Mouse (Mus musculus) intestine, embryonic 15.5 days (tissue): ENCODE measurements around the gene Olfr329-ps. TPM values are rescaled to one million over a fixed set of nuclear protein-coding genes. Genes with fewer than 3 reads are reported as not detected.

Experiments used
- ATAC-seq: fragments of 200-750 bp; cut with Nextera tagmentation; 2 replicates; pipeline ENCODE4 v1.8.0; 2017; ENCODE audit warnings: moderate TSS enrichment, moderate library complexity
- H3K27ac ChIP-seq: fragments of 300-500 bp; sonication (generic); 2 replicates; pipeline ENCODE4 v1.5.1; 2015; ENCODE audit warnings: mild to moderate bottlenecking, inconsistent platforms
- H3K27me3 ChIP-seq: fragments of 300-500 bp; sonication (generic); replicated peaks from 2 replicates; pipeline ENCODE4 v1.6.1; 2015; ENCODE audit warnings: inconsistent platforms
- H3K36me3 ChIP-seq: fragments of 300-500 bp; sonication (generic); 2 replicates; pipeline ENCODE4 v1.6.1; 2015; ENCODE audit warnings: inconsistent platforms
- H3K4me1 ChIP-seq: fragments of 300-500 bp; sonication (generic); replicated peaks from 2 replicates; pipeline ENCODE4 v1.6.1; 2015; ENCODE audit warnings: inconsistent platforms
- H3K4me2 ChIP-seq: fragments of 300-500 bp; sonication (generic); replicated peaks from 2 replicates; pipeline ENCODE4 v1.6.1; 2015; ENCODE audit warnings: mild to moderate bottlenecking, inconsistent platforms
- H3K4me3 ChIP-seq: fragments of 300-500 bp; sonication (generic); replicated peaks from 2 replicates; pipeline ENCODE4 v1.5.1; 2015; ENCODE audit warnings: inconsistent platforms
- H3K9ac ChIP-seq: fragments of 300-500 bp; sonication (generic); 2 replicates; pipeline ENCODE4 v1.6.1; 2015; ENCODE audit warnings: inconsistent platforms
- H3K9me3 ChIP-seq: fragments of 300-500 bp; sonication (generic); 2 replicates; pipeline ENCODE4 v1.6.1; 2016; ENCODE audit warnings: inconsistent platforms
- WGBS: fragments of 180-500 bp; shearing (Covaris S2); methylation state at CpG from one replicate; pipeline ENCODE4 v1.1.7; 2015; 5-methylcytosine and 5-hydroxymethylcytosine counted together
- polyA plus RNA-seq: library from polyadenylated mRNA; unstranded; fragments of >200 nt; fragmentation: Nextera tagmentation; extraction: Ambion mirVana; gene quantifications from 2 replicates; pipeline ENCODE4 v1.2.1, GENCODE M21; 2015

Olfr329-ps gene
- polyA plus RNA-seq, 1 experiment from 2014 or later: not detected

GRCm38 (mm10) chr11:58499290-58499689 is 46.9 kb downstream of the Olfr329-ps start:
- WGBS: 31% methylated on average over 3 of the region's 3 CpGs
- no peak overlapping the region for H3K4me2 ChIP-seq
- H3K36me3 ChIP-seq: no peaks in the 10 kb centered on the region
- no peak overlapping the region for H3K27ac ChIP-seq
- no peaks in the 10 kb centered on the region for H3K4me1 ChIP-seq
- no peaks in the 10 kb centered on the region for H3K27me3 ChIP-seq
- H3K9ac ChIP-seq: no peak overlapping the region
- no peaks in the 10 kb centered on the region for H3K9me3 ChIP-seq
- H3K4me3 ChIP-seq: no peak overlapping the region
- ATAC-seq: no peak

DNA sequence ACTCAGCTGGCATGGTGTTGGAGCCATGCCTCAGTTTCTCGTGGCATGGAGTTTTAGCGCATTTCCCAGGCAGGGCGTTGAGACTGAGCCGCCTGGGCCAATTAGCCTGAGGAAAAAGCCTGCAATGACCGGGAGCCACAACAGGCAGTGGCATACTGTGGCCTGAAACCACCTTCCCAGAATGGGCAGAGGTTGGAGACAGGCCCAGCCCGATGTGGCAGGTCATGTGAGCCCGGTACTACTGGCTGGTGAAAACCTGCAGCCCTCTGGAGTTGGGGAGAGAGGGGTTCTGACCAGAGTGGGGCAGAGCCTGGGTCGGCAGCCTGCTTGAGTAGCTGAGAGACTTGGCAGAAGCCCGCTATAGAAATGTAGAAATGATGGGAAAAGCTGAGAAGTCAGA is 47.5 kb downstream of the Olfr329-ps start:
- Histone ChIP-seq H3K9ac (no peak overlapping the region), H3K36me3 (no peaks in the 10 kb centered on the region), H3K4me1 (no peaks in the 10 kb centered on the region), H3K9me3 (no peaks in the 10 kb centered on the region), H3K4me2 (no peak overlapping the region), H3K4me3 (no peak overlapping the region), H3K27me3 (no peaks in the 10 kb centered on the region), H3K27ac (no peak overlapping the region)
- 80% methylated on average over 9 of the region's 9 CpGs for WGBS
- ATAC-seq: no peak

DNA sequence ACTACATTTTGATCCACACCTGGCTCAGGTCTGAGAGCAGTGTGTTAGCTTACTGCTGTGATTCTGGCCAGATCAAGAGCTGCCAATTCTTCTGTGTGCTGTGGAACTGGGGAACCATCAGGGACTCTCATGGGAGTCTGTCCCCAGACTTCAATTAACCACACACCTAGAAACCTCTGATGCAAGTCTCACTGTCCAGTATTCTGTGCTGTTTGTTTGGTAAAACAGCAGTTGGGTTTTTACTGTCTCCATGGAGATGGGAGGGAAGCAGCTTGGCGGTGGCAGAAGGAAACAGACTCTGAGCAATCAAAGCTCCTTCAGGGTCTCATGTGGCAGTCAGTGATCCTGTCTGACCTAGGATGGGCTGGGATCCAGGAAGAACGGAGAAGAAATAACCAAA is 53.8 kb downstream of the Olfr329-ps start, which contains the start of gene Olfr332:
TSS of gene Olfr332 (minus strand) at position 101 of the 400 bp plus-strand sequence.
- no peaks in the 10 kb centered on the region for H3K4me1 ChIP-seq
- WGBS: 66% methylated on average over 2 of the region's 2 CpGs

More for the DNA sequence above, 53.8 kb downstream of the Olfr329-ps start, which contains the start of gene Olfr332:
- H3K9ac ChIP-seq: no peak within 1 kb of the TSS
- H3K4me2 ChIP-seq: no peak within 1 kb of the TSS
- H3K4me3 ChIP-seq: no peak within 1 kb of the TSS
- ATAC-seq: no peak
- H3K27ac ChIP-seq: no peak within 1 kb of the TSS
- H3K27me3 ChIP-seq: no peaks in the 10 kb centered on the region
- no peaks in the 10 kb centered on the region for H3K36me3 ChIP-seq
- no peaks in the 10 kb centered on the region for H3K9me3 ChIP-seq

Other genes starting within 250 kb of the Olfr329-ps start
- 22.1 and 23.6 TPM in 2 replicates for gene Zfp692, start 239.4 kb downstream of the Olfr329-ps start, polyA plus RNA-seq
- 37.0 and 42.7 TPM in 2 replicates for gene Zfp672, start 216.1 kb downstream of the Olfr329-ps start, polyA plus RNA-seq
- 28.5 and 28.6 TPM in 2 replicates for gene Sh3bp5l, start 215.7 kb downstream of the Olfr329-ps start, polyA plus RNA-seq
- 874 and 977 TPM in 2 replicates for gene Lypd8, start 167.4 kb downstream of the Olfr329-ps start, polyA plus RNA-seq
- 0.20 TPM in 1 of 2 replicates, not detected in the other for gene 1810065E05Rik, start 125.3 kb downstream of the Olfr329-ps start, polyA plus RNA-seq
- gene Gm12253, start 113.9 kb downstream of the Olfr329-ps start, polyA plus RNA-seq: not detected in 2 replicates
- not detected in 2 replicates for gene Lypd9, start 93.5 kb downstream of the Olfr329-ps start, polyA plus RNA-seq
- gene Olfr30, start 84.2 kb downstream of the Olfr329-ps start, polyA plus RNA-seq: not detected in 2 replicates
- not detected in 2 replicates for gene Olfr332, start 53.9 kb downstream of the Olfr329-ps start, polyA plus RNA-seq
- not detected in 2 replicates for gene Olfr331, start 43.9 kb downstream of the Olfr329-ps start, polyA plus RNA-seq
- gene Olfr330, start 11.6 kb downstream of the Olfr329-ps start, polyA plus RNA-seq: not detected in 2 replicates
- 0.05 TPM in 1 of 2 replicates, not detected in the other for gene Olfr328, start 9.2 kb upstream of the Olfr329-ps start, polyA plus RNA-seq
- gene Olfr224, start 24.1 kb upstream of the Olfr329-ps start, polyA plus RNA-seq: not detected in 2 replicates
- gene Olfr325, start 31.3 kb upstream of the Olfr329-ps start, polyA plus RNA-seq: not detected in 2 replicates
- gene Olfr324, start 48.7 kb upstream of the Olfr329-ps start, polyA plus RNA-seq: not detected in 2 replicates
- 0.19 TPM in 1 of 2 replicates, not detected in the other for gene 2210407C18Rik, start 69.7 kb upstream of the Olfr329-ps start, polyA plus RNA-seq
- gene Olfr323, start 84.1 kb upstream of the Olfr329-ps start, polyA plus RNA-seq: not detected in 2 replicates
- 0.16 and 0.23 TPM in 2 replicates for gene Trim58, start 94.0 kb upstream of the Olfr329-ps start, polyA plus RNA-seq
- not detected in 2 replicates for gene Olfr322, start 112.4 kb upstream of the Olfr329-ps start, polyA plus RNA-seq
- not detected in 2 replicates for gene Olfr320, start 134.7 kb upstream of the Olfr329-ps start, polyA plus RNA-seq
- gene Olfr319, start 152.7 kb upstream of the Olfr329-ps start, polyA plus RNA-seq: not detected in 2 replicates
- not detected in 2 replicates for gene Olfr318, start 177.6 kb upstream of the Olfr329-ps start, polyA plus RNA-seq
- gene Olfr317, start 192.8 kb upstream of the Olfr329-ps start, polyA plus RNA-seq: not detected in 2 replicates
- not detected in 2 replicates for gene Olfr316, start 206.3 kb upstream of the Olfr329-ps start, polyA plus RNA-seq
- not detected in 2 replicates for gene Olfr315, start 226.8 kb upstream of the Olfr329-ps start, polyA plus RNA-seq
- not detected in 2 replicates for gene Olfr314, start 236.5 kb upstream of the Olfr329-ps start, polyA plus RNA-seq